Mouse (Mus musculus): ENCODE data around the gene Ankrd40. TPM values are rescaled to one million over a fixed set of nuclear protein-coding genes. Genes with fewer than 3 reads are reported as not detected.

Gene Ankrd40
- polyA plus RNA-seq, 1 experiment from 2014 or later, result 9.2 TPM

DNA sequence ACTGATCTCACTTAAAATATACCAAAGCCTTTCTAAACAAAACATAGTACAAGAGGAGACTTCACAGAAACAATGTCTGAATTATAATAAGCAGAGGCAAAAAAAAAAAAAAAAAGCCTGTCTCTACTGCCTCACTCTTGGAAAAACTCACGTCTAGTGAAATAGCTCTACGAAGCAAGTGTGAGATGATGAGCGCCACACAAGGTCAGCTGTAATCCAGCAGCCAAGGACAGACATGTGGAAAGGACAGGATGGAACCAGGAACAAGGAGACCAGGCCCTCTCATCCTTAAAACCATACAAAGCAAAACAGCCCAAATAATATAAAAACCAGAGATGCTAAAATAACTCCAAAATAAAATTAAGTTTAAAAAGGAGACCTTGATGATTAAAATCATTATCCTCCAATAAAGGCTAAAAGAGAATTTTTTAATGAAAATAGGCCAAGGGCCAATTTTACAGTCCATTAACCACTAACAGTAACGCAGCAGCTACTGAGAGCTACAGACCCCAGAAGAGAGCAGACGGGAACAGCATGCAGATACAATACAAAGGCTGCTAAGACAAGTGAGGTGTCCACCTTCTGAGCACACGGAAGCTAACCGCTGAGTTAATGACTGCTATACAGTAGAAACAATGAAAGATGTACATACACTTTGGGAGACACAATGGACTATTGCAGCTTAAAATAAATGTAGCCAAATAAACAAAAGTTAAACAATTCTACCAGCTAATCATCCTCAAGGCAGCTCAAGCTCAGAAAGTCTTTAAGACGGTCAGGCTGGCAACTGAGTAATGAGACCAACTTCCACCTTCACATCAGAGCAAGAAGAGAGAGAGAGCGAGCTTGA, 32.6 kb upstream of the Ankrd40 start:
- no peak overlapping the region for H3K27ac ChIP-seq (ENCODE audit: low read depth, low read length)
- peaks cover 45% of the 10 kb centered on the region for H3K36me3 ChIP-seq (ENCODE audit: control insufficient read depth, insufficient read depth, low read length)
- no peak overlapping the region for H3K4me3 ChIP-seq (ENCODE audit: low read length)
- H3K4me2 ChIP-seq (ENCODE audit: low read length), result no peak overlapping the region
- H3K4me1 ChIP-seq (ENCODE audit: control insufficient read depth, insufficient read depth, low read depth, low read length), result no peaks in the 10 kb centered on the region
- 51% methylated on average over 9 of the region's 9 CpGs for WGBS
- ATAC-seq, result no peak
- H3K27me3 ChIP-seq (replicated peaks; ENCODE audit: control insufficient read depth, insufficient read depth, low read length), result no peaks in the 10 kb centered on the region
- no peak overlapping the region for H3K9ac ChIP-seq (ENCODE audit: low read depth, low read length)
- no peaks in the 10 kb centered on the region for H3K9me3 ChIP-seq (ENCODE audit: control insufficient read depth, low read length)

- Histone ChIP-seq H3K4me2 (ENCODE audit: low read length) (no peak overlapping the region), H3K9ac (ENCODE audit: low read depth, low read length) (no peak overlapping the region), H3K27ac (ENCODE audit: low read depth, low read length) (no peak overlapping the region), H3K4me1 (ENCODE audit: control insufficient read depth, insufficient read depth, low read depth, low read length) (peaks cover 26% of the 10 kb centered on the region), H3K36me3 (ENCODE audit: control insufficient read depth, insufficient read depth, low read length) (no peaks in the 10 kb centered on the region), H3K27me3 (replicated peaks; ENCODE audit: control insufficient read depth, insufficient read depth, low read length) (no peaks in the 10 kb centered on the region), H3K9me3 (ENCODE audit: control insufficient read depth, low read length) (no peaks in the 10 kb centered on the region), H3K4me3 (ENCODE audit: low read length) (no peak overlapping the region)
- no peak for ATAC-seq
- WGBS, result 87% methylated on average over 1 of the region's 1 CpGs
Measured at GRCm38 (mm10) chr11:94312733-94313132, 15.1 kb upstream of the Ankrd40 start.

DNA sequence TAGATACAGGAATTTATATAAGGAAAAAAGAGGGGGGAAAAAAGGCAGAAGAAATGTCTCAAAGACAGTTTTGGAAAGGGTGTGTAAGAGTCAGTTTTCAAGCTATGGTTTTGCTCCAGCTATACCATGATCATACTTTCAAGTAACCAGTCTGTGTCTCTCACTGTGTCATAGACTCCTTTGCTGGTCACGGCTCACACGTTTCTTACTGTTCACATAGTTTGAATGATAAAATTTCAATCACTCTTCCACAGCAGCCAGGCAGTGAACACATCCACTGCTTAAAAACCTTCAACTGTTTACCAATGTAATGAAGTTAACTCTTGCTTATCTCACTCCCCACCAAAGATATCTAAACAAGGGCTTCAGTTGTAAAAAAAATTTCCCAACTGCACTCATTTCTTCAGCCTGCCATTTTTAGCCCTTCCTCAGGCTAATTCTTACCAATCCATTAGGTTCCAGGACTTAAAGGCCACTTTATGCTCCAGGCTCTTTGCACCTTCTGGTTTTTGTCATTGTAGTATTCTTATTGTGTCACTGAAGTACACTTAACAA, 13.6 kb upstream of the Ankrd40 start:
- no peaks in the 10 kb centered on the region for H3K9me3 ChIP-seq (ENCODE audit: control insufficient read depth, low read length)
- H3K27me3 ChIP-seq (replicated peaks; ENCODE audit: control insufficient read depth, insufficient read depth, low read length), result no peaks in the 10 kb centered on the region
- no peak overlapping the region for H3K9ac ChIP-seq (ENCODE audit: low read depth, low read length)
- no peak overlapping the region for H3K4me3 ChIP-seq (ENCODE audit: low read length)
- WGBS, result 73% methylated on average over 2 of the region's 2 CpGs
- peaks cover 36% of the 10 kb centered on the region for H3K4me1 ChIP-seq (ENCODE audit: control insufficient read depth, insufficient read depth, low read depth, low read length)
- H3K36me3 ChIP-seq (ENCODE audit: control insufficient read depth, insufficient read depth, low read length), result no peaks in the 10 kb centered on the region
- no peak for ATAC-seq
- H3K27ac ChIP-seq (ENCODE audit: low read depth, low read length), result no peak overlapping the region
- H3K4me2 ChIP-seq (ENCODE audit: low read length), result no peak overlapping the region

DNA sequence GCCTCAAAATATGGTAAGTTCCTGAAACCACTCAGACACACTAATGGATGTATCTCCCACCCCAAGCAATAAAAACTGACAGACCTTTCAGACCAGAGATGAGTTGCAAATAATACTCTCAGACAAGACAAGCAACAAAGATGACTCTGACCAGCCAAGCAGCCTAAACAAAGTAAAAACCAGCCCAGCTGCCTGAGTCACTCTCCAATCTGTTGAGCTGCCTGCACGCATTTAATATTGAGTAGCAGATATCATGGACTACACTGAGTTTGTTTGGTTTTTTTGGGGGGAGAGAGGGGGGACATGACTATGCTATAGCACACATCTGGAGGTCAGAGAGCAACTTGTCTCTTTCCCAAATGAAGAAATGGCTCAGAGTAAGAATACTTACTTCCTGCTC, 12.5 kb upstream of the Ankrd40 start:
- Histone ChIP-seq H3K4me3 (ENCODE audit: low read length) (no peak overlapping the region), H3K9me3 (ENCODE audit: control insufficient read depth, low read length) (no peaks in the 10 kb centered on the region), H3K27me3 (replicated peaks; ENCODE audit: control insufficient read depth, insufficient read depth, low read length) (no peaks in the 10 kb centered on the region), H3K36me3 (ENCODE audit: control insufficient read depth, insufficient read depth, low read length) (no peaks in the 10 kb centered on the region), H3K27ac (ENCODE audit: low read depth, low read length) (no peak overlapping the region), H3K4me1 (ENCODE audit: control insufficient read depth, insufficient read depth, low read depth, low read length) (peaks cover 48% of the 10 kb centered on the region), H3K9ac (ENCODE audit: low read depth, low read length) (no peak overlapping the region), H3K4me2 (ENCODE audit: low read length) (no peak overlapping the region)
- 79% methylated on average over 1 of the region's 1 CpGs for WGBS
- ATAC-seq, result no peak

- Histone ChIP-seq H3K4me1 (ENCODE audit: control insufficient read depth, insufficient read depth, low read depth, low read length) (peaks cover 50% of the 10 kb centered on the region), H3K36me3 (ENCODE audit: control insufficient read depth, insufficient read depth, low read length) (no peaks in the 10 kb centered on the region), H3K27ac (ENCODE audit: low read depth, low read length) (no peak overlapping the region), H3K4me3 (ENCODE audit: low read length) (no peak overlapping the region), H3K4me2 (ENCODE audit: low read length) (no peak overlapping the region), H3K9ac (ENCODE audit: low read depth, low read length) (no peak overlapping the region), H3K9me3 (ENCODE audit: control insufficient read depth, low read length) (no peaks in the 10 kb centered on the region), H3K27me3 (replicated peaks; ENCODE audit: control insufficient read depth, insufficient read depth, low read length) (no peaks in the 10 kb centered on the region)
- ATAC-seq, result no peak
- WGBS, result 83% methylated on average over 2 of the region's 2 CpGs
Measured at GRCm38 (mm10) chr11:94316528-94316927, 11.3 kb upstream of the Ankrd40 start.

DNA sequence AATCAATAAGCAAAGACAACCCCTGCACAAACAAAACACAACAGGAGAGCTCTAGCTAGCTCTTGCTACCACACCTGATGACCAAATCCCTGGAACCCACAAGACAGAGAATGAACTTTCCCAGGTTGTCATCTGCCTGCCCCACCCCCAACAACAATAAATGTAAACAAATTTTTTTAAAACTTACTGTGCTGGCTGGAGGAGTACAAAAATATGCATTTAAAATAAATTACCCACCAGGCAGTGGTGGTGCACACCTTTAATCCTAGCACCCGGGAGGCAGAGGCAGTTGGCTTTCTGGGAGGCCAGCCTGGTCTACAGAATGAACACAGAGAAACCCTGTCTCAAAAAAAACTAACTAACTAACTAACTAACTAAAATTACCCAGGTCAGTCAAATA, 10.8 kb upstream of the Ankrd40 start:
- H3K36me3 ChIP-seq (ENCODE audit: control insufficient read depth, insufficient read depth, low read length), result no peaks in the 10 kb centered on the region
- H3K4me1 ChIP-seq (ENCODE audit: control insufficient read depth, insufficient read depth, low read depth, low read length), result peaks cover 50% of the 10 kb centered on the region
- H3K4me2 ChIP-seq (ENCODE audit: low read length), result no peak overlapping the region
- WGBS, result 84% methylated on average over 1 of the region's 1 CpGs
- H3K4me3 ChIP-seq (ENCODE audit: low read length), result no peak overlapping the region
- H3K9me3 ChIP-seq (ENCODE audit: control insufficient read depth, low read length), result no peaks in the 10 kb centered on the region
- ATAC-seq, result no peak
- H3K27ac ChIP-seq (ENCODE audit: low read depth, low read length), result no peak overlapping the region
- H3K9ac ChIP-seq (ENCODE audit: low read depth, low read length), result no peak overlapping the region
- H3K27me3 ChIP-seq (replicated peaks; ENCODE audit: control insufficient read depth, insufficient read depth, low read length), result no peaks in the 10 kb centered on the region

- ATAC-seq, result no peak
- 57% methylated on average over 4 of the region's 4 CpGs for WGBS
- peaks cover 50% of the 10 kb centered on the region for H3K4me1 ChIP-seq (ENCODE audit: control insufficient read depth, insufficient read depth, low read depth, low read length)
- H3K36me3 ChIP-seq (ENCODE audit: control insufficient read depth, insufficient read depth, low read length), result no peaks in the 10 kb centered on the region
- H3K4me2 ChIP-seq (ENCODE audit: low read length), result no peak overlapping the region
- H3K27me3 ChIP-seq (replicated peaks; ENCODE audit: control insufficient read depth, insufficient read depth, low read length), result no peaks in the 10 kb centered on the region
- no peak overlapping the region for H3K4me3 ChIP-seq (ENCODE audit: low read length)
- H3K27ac ChIP-seq (ENCODE audit: low read depth, low read length), result no peak overlapping the region
- no peaks in the 10 kb centered on the region for H3K9me3 ChIP-seq (ENCODE audit: control insufficient read depth, low read length)
- no peak overlapping the region for H3K9ac ChIP-seq (ENCODE audit: low read depth, low read length)
Measured at GRCm38 (mm10) chr11:94317515-94317914, 10.3 kb upstream of the Ankrd40 start.

DNA sequence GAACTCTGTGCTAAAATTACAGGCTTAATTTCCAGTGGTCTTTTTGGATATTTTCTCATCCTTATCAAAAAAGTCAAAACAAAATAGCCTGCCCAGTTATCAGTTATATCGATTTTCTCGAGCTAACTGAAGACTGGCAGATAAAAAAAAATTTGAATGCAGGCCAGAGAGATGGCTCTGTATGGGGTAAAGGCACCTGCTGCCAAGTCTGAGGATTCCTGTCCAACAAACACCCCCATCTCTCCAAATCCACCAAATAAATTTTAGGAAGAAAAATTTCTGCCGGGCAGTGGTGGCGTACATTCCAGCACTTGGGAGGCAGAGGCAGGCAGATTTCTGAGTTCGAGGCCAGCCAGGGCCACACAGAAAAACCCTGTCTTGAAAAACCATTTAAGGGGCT, 9.7 kb upstream of the Ankrd40 start:
- H3K36me3 ChIP-seq (ENCODE audit: control insufficient read depth, insufficient read depth, low read length), result no peaks in the 10 kb centered on the region
- no peak overlapping the region for H3K27ac ChIP-seq (ENCODE audit: low read depth, low read length)
- 78% methylated on average over 5 of the region's 5 CpGs for WGBS
- no peaks in the 10 kb centered on the region for H3K27me3 ChIP-seq (replicated peaks; ENCODE audit: control insufficient read depth, insufficient read depth, low read length)
- H3K9ac ChIP-seq (ENCODE audit: low read depth, low read length), result no peak overlapping the region
- ATAC-seq, result no peak
- H3K4me2 ChIP-seq (ENCODE audit: low read length), result no peak overlapping the region
- H3K4me3 ChIP-seq (ENCODE audit: low read length), result no peak overlapping the region
- H3K9me3 ChIP-seq (ENCODE audit: control insufficient read depth, low read length), result no peaks in the 10 kb centered on the region
- peaks cover 50% of the 10 kb centered on the region for H3K4me1 ChIP-seq (ENCODE audit: control insufficient read depth, insufficient read depth, low read depth, low read length)

GRCm38 (mm10) chr11:94320969-94321930, 6.6 kb upstream of the Ankrd40 start:
- WGBS, result under 1% methylated on average over 67 of the region's 67 CpGs

More at GRCm38 (mm10) chr11:94320969-94321930, 6.6 kb upstream of the Ankrd40 start:
- H3K4me3 ChIP-seq (ENCODE audit: low read length), result peak overlapping the region; percentile 99
- no peaks in the 10 kb centered on the region for H3K9me3 ChIP-seq (ENCODE audit: control insufficient read depth, low read length)
- no peaks in the 10 kb centered on the region for H3K27me3 ChIP-seq (replicated peaks; ENCODE audit: control insufficient read depth, insufficient read depth, low read length)
- H3K9ac ChIP-seq (ENCODE audit: low read depth, low read length), result peak overlapping the region; percentile 100
- peaks cover 38% of the 10 kb centered on the region for H3K4me1 ChIP-seq (ENCODE audit: control insufficient read depth, insufficient read depth, low read depth, low read length)
- peak overlapping the region; percentile 89 for H3K27ac ChIP-seq (ENCODE audit: low read depth, low read length)
- peak; percentile 79 for ATAC-seq
- H3K4me2 ChIP-seq (ENCODE audit: low read length), result peak overlapping the region; percentile 64
- H3K36me3 ChIP-seq (ENCODE audit: control insufficient read depth, insufficient read depth, low read length), result no peaks in the 10 kb centered on the region
